Mouse (Mus musculus): Measurements from ENCODE around the gene Syap1.

Gene Syap1

GRCm38 (mm10) chrX:162829741-162830140 lies 58.5 kb downstream of the Syap1 start:
- no peak for DNase-seq (ENCODE audit: low spot score)

GRCm38 (mm10) chrX:162829203-162829708 lies 59.0 kb downstream of the Syap1 start, which contains the start of gene Txlng:
TSS of gene Txlng (minus strand) at chrX:162829454.
- peak; percentile 98 for DNase-seq (ENCODE audit: low spot score)

GRCm38 (mm10) chrX:162828783-162829182 lies 59.5 kb downstream of the Syap1 start:
- no peak for DNase-seq (ENCODE audit: low spot score)

- DNase-seq (ENCODE audit: low spot score), result peak; percentile 56
Measured at GRCm38 (mm10) chrX:162828016-162828415, 60.2 kb downstream of the Syap1 start.

Data from lung, postnatal 25 days (tissue).